Mouse (Mus musculus): ENCODE results near the gene Ncoa7. TPM values are rescaled to one million over a fixed set of nuclear protein-coding genes. Genes with fewer than 3 reads are reported as not detected.

Gene Ncoa7
- 1.2 and 2.4 TPM in 2 replicates for polyA plus RNA-seq (2012; rRNA removed)

DNA sequence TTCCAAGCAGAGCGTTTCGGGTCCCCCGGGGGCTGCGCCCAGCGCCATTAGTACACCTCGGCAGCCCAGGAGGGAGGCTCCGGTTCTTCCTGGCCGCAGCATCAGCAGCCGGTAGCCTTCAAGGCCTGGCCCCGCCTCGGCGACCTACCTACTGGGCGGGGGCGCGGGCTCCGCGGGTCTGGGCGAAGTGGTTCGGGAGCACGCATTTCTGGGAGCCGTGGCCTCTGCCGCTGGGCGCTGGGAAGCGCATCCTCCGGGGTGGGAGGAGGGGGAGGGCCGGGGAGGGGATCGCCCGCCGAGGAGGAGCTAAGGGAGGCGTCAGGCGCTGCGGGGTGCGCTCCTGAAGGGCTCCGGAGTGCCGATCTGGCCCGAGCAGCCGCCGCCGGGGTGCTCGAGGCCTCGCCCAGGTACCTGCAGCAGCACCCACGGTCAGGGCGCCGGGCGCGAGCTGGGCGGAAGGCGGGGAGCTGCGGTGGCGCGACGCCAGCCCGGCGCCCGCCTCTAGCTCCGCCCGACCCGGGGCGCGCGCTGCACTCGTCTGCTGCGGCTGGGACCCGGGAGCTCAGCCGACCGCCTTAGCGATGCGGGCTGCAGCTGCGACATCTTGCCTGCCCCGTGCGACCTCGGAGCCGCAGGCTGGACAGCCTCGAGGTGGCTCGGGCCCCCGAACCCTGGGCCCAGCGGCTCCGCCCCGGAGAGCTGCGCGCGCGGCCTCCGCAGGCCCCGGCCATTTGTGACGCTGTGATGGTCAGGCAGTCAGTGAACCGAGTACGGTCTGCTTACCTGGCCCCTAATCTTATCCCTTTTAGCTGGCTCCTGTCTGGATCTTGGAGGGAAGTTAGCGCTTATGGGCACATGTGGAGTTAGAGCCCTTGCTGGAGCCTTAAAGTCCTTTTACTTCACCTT is at the start of gene Ncoa7:
TSS of gene Ncoa7 (minus strand) at position 646 of the 906 bp plus-strand sequence.
- Histone ChIP-seq H3K4me1 (ENCODE audit: control insufficient read depth, insufficient read depth, insufficient read length, low read length) (peaks cover 7% of the 10 kb centered on the region; the same call in 1 of the 2 replicates), H3K27ac (ENCODE audit: insufficient read depth, low read depth, low read length) (peak within 1 kb of the TSS; percentile 70), H3K36me3 (ENCODE audit: control insufficient read depth, insufficient read depth, low read length) (no peaks in the 10 kb centered on the region), H3K4me3 (ENCODE audit: low read depth, low read length) (peak within 1 kb of the TSS; percentile 93), H3K27me3 (ENCODE audit: control insufficient read depth, insufficient read depth, low read length) (no peaks in the 10 kb centered on the region)
- peak; percentile 31; the same call in 1 of the 2 replicates for TF ChIP-seq POLR2A (IDR thresholded peaks at IDR 0.05; ENCODE audit: low read depth, low read length)
- no peak for TF ChIP-seq CTCF (IDR thresholded peaks at IDR 0.05; ENCODE audit: extremely low read depth, insufficient read length, insufficient replicate concordance, low read depth, low read length)
- WGBS, result under 1% methylated on average over 89 of the region's 89 CpGs

DNA sequence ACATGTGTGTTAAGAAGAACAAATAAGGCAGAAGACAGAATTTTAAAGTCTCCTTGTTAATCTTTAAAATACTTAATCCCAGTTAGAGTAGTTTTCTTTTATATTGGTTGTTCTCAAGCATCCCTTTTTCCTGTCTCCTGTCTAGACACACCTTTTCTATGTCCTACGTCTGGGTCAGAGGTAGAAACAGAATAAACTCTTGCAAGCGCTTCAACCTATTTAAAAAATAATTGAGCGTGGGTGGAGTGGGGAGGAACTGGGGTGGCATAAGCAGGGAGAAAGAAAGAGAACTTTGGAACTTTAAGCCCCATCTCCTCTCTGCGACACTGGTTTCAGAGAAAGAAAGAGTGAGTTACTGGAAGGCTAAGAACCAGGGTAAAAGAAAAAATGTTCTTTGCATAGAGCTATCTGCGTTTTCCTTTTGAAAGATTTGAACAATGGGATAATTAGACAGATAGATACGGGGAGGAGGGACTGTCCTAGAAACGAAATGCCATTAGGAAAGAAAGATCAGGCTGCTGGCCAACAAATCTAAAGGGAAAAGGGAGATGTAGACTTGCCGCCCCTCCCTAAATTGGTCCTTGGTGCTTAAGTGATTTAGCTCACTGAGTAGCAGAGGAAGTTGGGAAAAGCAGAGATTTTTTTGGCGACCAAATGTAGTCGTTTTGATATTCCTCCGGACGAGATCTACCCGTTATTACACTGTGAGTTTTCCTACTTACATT is 42.1 kb upstream of the Ncoa7 start:
- 37% methylated on average over 13 of the region's 13 CpGs for WGBS
- peaks cover 35% of the 10 kb centered on the region for H3K27me3 ChIP-seq (ENCODE audit: control insufficient read depth, insufficient read depth, low read length)
- no peak overlapping the region for H3K4me3 ChIP-seq (ENCODE audit: low read depth, low read length)
- no peak for TF ChIP-seq POLR2A (IDR thresholded peaks at IDR 0.05; ENCODE audit: low read depth, low read length)
- TF ChIP-seq CTCF (IDR thresholded peaks at IDR 0.05; ENCODE audit: extremely low read depth, insufficient read length, insufficient replicate concordance, low read depth, low read length), result no peak
- no peaks in the 10 kb centered on the region for H3K36me3 ChIP-seq (ENCODE audit: control insufficient read depth, insufficient read depth, low read length)
- H3K4me1 ChIP-seq (ENCODE audit: control insufficient read depth, insufficient read depth, insufficient read length, low read length), result peaks cover 6% of the 10 kb centered on the region
- no peak overlapping the region for H3K27ac ChIP-seq (ENCODE audit: insufficient read depth, low read depth, low read length)

DNA sequence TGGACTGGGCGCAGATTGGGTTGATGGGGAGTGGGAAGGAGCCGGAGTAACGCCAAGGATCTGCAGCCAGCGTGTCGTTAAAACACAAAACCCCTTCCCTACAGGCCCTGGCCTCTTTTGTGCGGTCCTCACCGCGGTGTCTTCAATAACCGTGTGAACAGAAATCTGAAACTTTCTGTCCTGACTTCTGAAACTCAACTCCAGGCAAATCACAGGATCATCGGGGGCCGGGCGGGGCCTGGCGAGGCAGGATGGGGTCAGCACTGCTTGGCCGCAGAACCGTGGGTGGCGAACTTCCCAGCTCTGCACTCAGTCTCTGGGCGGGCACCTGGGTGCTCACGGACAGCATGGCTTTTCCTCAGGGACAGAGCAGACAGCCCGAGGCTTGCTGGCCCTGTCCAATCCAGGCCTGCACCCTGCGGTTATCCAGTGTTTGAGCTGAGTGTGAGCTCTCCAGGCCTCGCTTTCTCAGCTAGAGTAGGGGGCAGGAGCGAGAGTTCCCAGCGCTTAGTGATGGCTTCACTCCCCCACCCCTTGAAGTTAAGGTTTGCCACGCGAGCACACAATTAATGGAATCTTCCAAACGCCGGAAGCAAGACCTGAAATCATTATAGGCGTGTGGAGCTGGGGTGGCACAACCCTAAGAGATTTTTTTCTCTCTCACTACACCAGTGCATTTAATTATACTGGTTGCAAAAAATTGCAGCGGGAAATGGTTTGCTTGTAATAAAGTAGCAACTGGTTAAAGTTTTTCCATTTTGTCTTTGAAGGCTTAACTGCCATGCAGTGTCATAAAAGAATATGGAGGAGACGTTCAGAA is 41.3 kb upstream of the Ncoa7 start:
- peak overlapping the region; percentile 14; the same call in 1 of the 2 replicates for H3K4me3 ChIP-seq (ENCODE audit: low read depth, low read length)
- 14% methylated on average over 30 of the region's 30 CpGs for WGBS
- H3K4me1 ChIP-seq (ENCODE audit: control insufficient read depth, insufficient read depth, insufficient read length, low read length), result peaks cover 6% of the 10 kb centered on the region
- no peak overlapping the region for H3K27ac ChIP-seq (ENCODE audit: insufficient read depth, low read depth, low read length)
- H3K27me3 ChIP-seq (ENCODE audit: control insufficient read depth, insufficient read depth, low read length), result peaks cover 35% of the 10 kb centered on the region
- H3K36me3 ChIP-seq (ENCODE audit: control insufficient read depth, insufficient read depth, low read length), result no peaks in the 10 kb centered on the region
- TF ChIP-seq CTCF (IDR thresholded peaks at IDR 0.05; ENCODE audit: extremely low read depth, insufficient read length, insufficient replicate concordance, low read depth, low read length) (no peak), POLR2A (IDR thresholded peaks at IDR 0.05; ENCODE audit: low read depth, low read length) (no peak)

DNA sequence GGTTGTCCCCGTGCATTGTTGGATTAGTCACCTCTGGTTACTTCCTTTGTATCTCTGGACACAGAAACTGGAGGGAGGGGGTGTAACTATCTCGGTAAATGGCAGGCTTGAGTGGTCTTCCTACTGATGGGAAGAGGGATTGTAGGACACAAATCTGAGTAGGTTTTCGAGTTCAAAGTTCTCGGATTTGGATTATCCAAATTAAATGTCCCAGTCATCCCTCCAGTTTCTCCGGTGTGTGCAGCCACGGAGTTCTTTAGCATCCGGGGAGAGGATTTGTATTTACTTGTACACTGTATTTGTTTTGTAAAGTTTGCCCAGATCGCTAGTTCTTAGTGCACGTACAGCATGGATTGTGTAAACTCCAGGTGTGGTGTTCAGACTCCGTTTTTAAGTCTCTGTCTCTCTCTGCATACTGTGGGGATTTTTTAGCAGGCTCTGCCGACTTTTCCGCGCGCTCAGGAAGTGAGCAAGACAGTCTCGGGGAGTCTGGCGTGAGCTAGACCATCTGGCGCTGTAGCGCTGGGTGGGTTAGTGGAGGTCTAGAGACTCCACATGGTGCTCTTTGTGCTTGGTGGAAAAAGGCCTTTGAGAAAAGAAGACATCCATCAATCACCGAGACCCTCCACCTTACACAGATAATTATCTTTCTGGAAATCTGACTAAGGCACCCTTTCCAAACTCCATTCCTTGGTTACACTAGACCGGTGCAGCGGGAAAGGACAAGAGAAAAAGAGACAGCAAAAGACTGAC is 40.5 kb upstream of the Ncoa7 start:
- H3K4me1 ChIP-seq (ENCODE audit: control insufficient read depth, insufficient read depth, insufficient read length, low read length), result peaks cover 6% of the 10 kb centered on the region
- H3K27me3 ChIP-seq (ENCODE audit: control insufficient read depth, insufficient read depth, low read length), result peaks cover 35% of the 10 kb centered on the region
- 5% methylated on average over 21 of the region's 21 CpGs for WGBS
- no peaks in the 10 kb centered on the region for H3K36me3 ChIP-seq (ENCODE audit: control insufficient read depth, insufficient read depth, low read length)
- no peak for TF ChIP-seq CTCF (IDR thresholded peaks at IDR 0.05; ENCODE audit: extremely low read depth, insufficient read length, insufficient replicate concordance, low read depth, low read length)
- no peak for TF ChIP-seq POLR2A (IDR thresholded peaks at IDR 0.05; ENCODE audit: low read depth, low read length)
- H3K27ac ChIP-seq (ENCODE audit: insufficient read depth, low read depth, low read length), result no peak overlapping the region
- peak overlapping the region; percentile 71 for H3K4me3 ChIP-seq (ENCODE audit: low read depth, low read length)

DNA sequence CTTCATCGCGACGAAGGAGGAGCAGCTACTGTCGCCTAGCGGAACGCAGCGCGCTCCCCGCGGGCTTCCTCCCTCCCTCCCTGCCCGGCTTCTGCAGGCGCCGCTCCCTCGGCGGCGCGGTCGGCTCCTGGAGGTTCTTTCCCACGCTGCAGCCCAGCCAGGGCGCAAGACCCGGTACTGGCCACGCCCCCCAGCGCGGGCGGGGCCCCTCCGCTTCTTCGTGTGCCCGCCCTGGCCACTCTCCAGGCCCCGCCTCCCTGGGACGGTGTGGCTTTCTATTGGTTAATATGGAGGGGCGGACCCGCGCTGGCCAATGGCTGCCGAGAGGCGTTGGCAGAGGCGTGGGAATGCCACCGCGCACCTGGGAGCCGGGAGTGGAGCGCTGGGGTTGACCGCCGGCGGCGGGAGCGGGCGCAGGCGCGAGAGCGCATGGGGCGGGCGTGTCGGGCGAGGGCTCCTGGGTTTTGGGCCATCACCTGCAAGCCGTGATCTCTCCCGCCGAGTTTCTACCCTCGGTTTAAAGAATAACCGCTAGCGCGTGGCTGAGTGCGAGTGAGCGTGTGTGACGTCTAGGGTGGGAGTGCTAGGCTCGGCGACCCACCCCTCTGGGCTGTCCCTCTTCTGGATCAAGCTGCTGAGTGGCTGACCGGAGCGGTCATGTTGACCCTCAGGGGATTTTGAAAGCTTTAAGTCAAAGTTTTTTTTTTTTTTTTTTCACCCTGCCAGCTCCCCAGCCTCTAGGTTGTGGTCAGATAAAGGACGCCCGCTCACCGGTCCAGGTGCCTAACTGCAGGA is 39.7 kb upstream of the Ncoa7 start, which contains the start of gene Hey2:
TSS of gene Hey2 (minus strand) at position 159 of the 795 bp plus-strand sequence.
- H3K4me1 ChIP-seq (ENCODE audit: control insufficient read depth, insufficient read depth, insufficient read length, low read length), result peaks cover 6% of the 10 kb centered on the region
- H3K36me3 ChIP-seq (ENCODE audit: control insufficient read depth, insufficient read depth, low read length), result no peaks in the 10 kb centered on the region
- under 1% methylated on average over 69 of the region's 70 CpGs for WGBS
- H3K27me3 ChIP-seq (ENCODE audit: control insufficient read depth, insufficient read depth, low read length), result peaks cover 35% of the 10 kb centered on the region
- no peak within 1 kb of the TSS for H3K27ac ChIP-seq (ENCODE audit: insufficient read depth, low read depth, low read length)
- TF ChIP-seq CTCF (IDR thresholded peaks at IDR 0.05; ENCODE audit: extremely low read depth, insufficient read length, insufficient replicate concordance, low read depth, low read length) (no peak), POLR2A (IDR thresholded peaks at IDR 0.05; ENCODE audit: low read depth, low read length) (no peak)
- H3K4me3 ChIP-seq (ENCODE audit: low read depth, low read length), result peak within 1 kb of the TSS; percentile 71

Measured in small intestine, adult 2 months (tissue).